Mouse (Mus musculus) midbrain, embryonic 13.5 days (tissue): ENCODE measurements around the gene Opcml. TPM values are rescaled to one million over a fixed set of nuclear protein-coding genes. Genes with fewer than 3 reads are reported as not detected.

ENCODE experiments used
- ATAC-seq: fragments of 200-750 bp; cut with Nextera tagmentation; 2 replicates; pipeline ENCODE4 v1.8.0; 2017; ENCODE audit warnings: mild to moderate bottlenecking, moderate TSS enrichment, moderate library complexity
- H3K27ac ChIP-seq: fragments of 300-500 bp; sonication (generic); 2 replicates; pipeline ENCODE4 v1.5.1; 2015; ENCODE audit warnings: inconsistent platforms, mild to moderate bottlenecking, moderate library complexity
- H3K27me3 ChIP-seq: fragments of 300-500 bp; sonication (generic); 2 replicates; pipeline ENCODE4 v1.6.1; 2015; ENCODE audit warnings: mild to moderate bottlenecking, inconsistent platforms
- H3K36me3 ChIP-seq: fragments of 300-500 bp; sonication (generic); 2 replicates; pipeline ENCODE4 v1.6.1; 2015; ENCODE audit warnings: mild to moderate bottlenecking, inconsistent platforms
- H3K4me1 ChIP-seq: fragments of 300-500 bp; sonication (generic); replicated peaks from 2 replicates; pipeline ENCODE4 v1.6.1; 2015; ENCODE audit warnings: inconsistent platforms
- H3K4me2 ChIP-seq: fragments of 300-500 bp; sonication (generic); replicated peaks from 2 replicates; pipeline ENCODE4 v1.6.1; 2015; ENCODE audit warnings: moderate library complexity, mild to moderate bottlenecking, inconsistent platforms
- H3K4me3 ChIP-seq: fragments of 300-500 bp; sonication (generic); replicated peaks from 2 replicates; pipeline ENCODE4 v1.5.1; 2015; ENCODE audit warnings: mild to moderate bottlenecking, inconsistent platforms
- H3K9ac ChIP-seq: fragments of 300-500 bp; sonication (generic); replicated peaks from 2 replicates; pipeline ENCODE4 v1.6.1; 2015; ENCODE audit warnings: mild to moderate bottlenecking, inconsistent platforms
- H3K9me3 ChIP-seq: fragments of 300-500 bp; sonication (generic); 2 replicates; pipeline ENCODE4 v1.6.1; 2016; ENCODE audit warnings: mild to moderate bottlenecking, inconsistent platforms
- WGBS: fragments of 180-500 bp; shearing (Covaris S2); methylation state at CpG from one replicate; pipeline ENCODE4 v1.1.7; 2015; 5-methylcytosine and 5-hydroxymethylcytosine counted together
- microRNA-seq: library from miRNA; unstranded; fragments of <30 nt; microRNA quantifications from one replicate; pipeline ENCODE4, GENCODE M21; 2016
- polyA plus RNA-seq: library from polyadenylated mRNA; unstranded; fragments of >200 nt; fragmentation: Nextera tagmentation; extraction: Ambion mirVana; gene quantifications from 2 replicates; pipeline ENCODE4 v1.2.1, GENCODE M21; 2015

Opcml gene
- polyA plus RNA-seq, 1 experiment from 2014 or later = 18.9 TPM

GRCm38 (mm10) chr9:28932069-28932468 is 1141.5 kb downstream of the Opcml start:
- Histone ChIP-seq H3K4me3 (no peak overlapping the region), H3K4me1 (no peaks in the 10 kb centered on the region), H3K4me2 (no peak overlapping the region), H3K27ac (no peak overlapping the region), H3K27me3 (no peaks in the 10 kb centered on the region), H3K9ac (no peak overlapping the region), H3K36me3 (no peaks in the 10 kb centered on the region), H3K9me3 (no peaks in the 10 kb centered on the region)
- no peak for ATAC-seq
- 82% methylated on average over 2 of the region's 2 CpGs for WGBS

GRCm38 (mm10) chr9:28937163-28937562 is 1146.6 kb downstream of the Opcml start:
- WGBS = 81% methylated on average over 6 of the region's 6 CpGs
- ATAC-seq = no peak
- H3K9ac ChIP-seq = no peak overlapping the region

GRCm38 (mm10) chr9:28937980-28938379 is 1147.4 kb downstream of the Opcml start:
- Histone ChIP-seq H3K9me3 (no peaks in the 10 kb centered on the region), H3K4me2 (no peak overlapping the region), H3K36me3 (no peaks in the 10 kb centered on the region), H3K9ac (no peak overlapping the region), H3K4me1 (no peaks in the 10 kb centered on the region), H3K4me3 (no peak overlapping the region), H3K27me3 (no peaks in the 10 kb centered on the region), H3K27ac (no peak overlapping the region)
- peak; percentile 43; the same call in 1 of the 2 replicates for ATAC-seq
- WGBS = 70% methylated on average over 2 of the region's 2 CpGs

More at GRCm38 (mm10) chr9:28937163-28937562, 1146.6 kb downstream of the Opcml start:
- Histone ChIP-seq H3K4me3 (no peak overlapping the region), H3K4me2 (no peak overlapping the region), H3K27ac (no peak overlapping the region), H3K36me3 (no peaks in the 10 kb centered on the region), H3K4me1 (no peaks in the 10 kb centered on the region), H3K9me3 (no peaks in the 10 kb centered on the region), H3K27me3 (no peaks in the 10 kb centered on the region)

- ATAC-seq = no peak
Observed at GRCm38 (mm10) chr9:28940901-28941300, 1150.3 kb downstream of the Opcml start.

GRCm38 (mm10) chr9:28969455-28969854 is 1178.9 kb downstream of the Opcml start:
- Histone ChIP-seq H3K27me3 (no peaks in the 10 kb centered on the region), H3K27ac (no peak overlapping the region), H3K9ac (no peak overlapping the region), H3K9me3 (no peaks in the 10 kb centered on the region), H3K4me3 (no peak overlapping the region), H3K4me1 (no peaks in the 10 kb centered on the region), H3K36me3 (no peaks in the 10 kb centered on the region), H3K4me2 (no peak overlapping the region)
- ATAC-seq = no peak
- 100% methylated on average over 1 of the region's 1 CpGs for WGBS

More at GRCm38 (mm10) chr9:28940901-28941300, 1150.3 kb downstream of the Opcml start:
- H3K4me3 ChIP-seq = no peak overlapping the region
- no peaks in the 10 kb centered on the region for H3K27me3 ChIP-seq
- no peaks in the 10 kb centered on the region for H3K9me3 ChIP-seq
- no peak overlapping the region for H3K9ac ChIP-seq
- H3K4me2 ChIP-seq = no peak overlapping the region
- H3K4me1 ChIP-seq = no peaks in the 10 kb centered on the region
- H3K36me3 ChIP-seq = no peaks in the 10 kb centered on the region
- H3K27ac ChIP-seq = no peak overlapping the region

Small RNA genes within 50 kb of the gene (microRNA-seq; reads per million reads assigned to microRNA genes)
- gene Gm44316 = not detected
